Comparison of ENCODE assay signal across 25 mouse cellular contexts in genomic region chr4:132025264-132025663, GRCm38 (mm10). TPM values are rescaled to one million over a fixed set of nuclear protein-coding genes. Genes with fewer than 3 reads are reported as not detected.
DNase-seq lines count a peak whose midpoint lies in the region; ATAC-seq and TF ChIP-seq lines count a peak whose summit lies in the region.
"Had no signal": no experiment of that assay in that cellular context is flagged by ENCODE, and none has a peak within 500 bp of the region (broad histone marks: within the 10 kb centered on the region; RNA-seq: fewer than 3 reads in every experiment).

No protein-coding gene starts in this region.

- WGBS in limb, embryonic 12.5 days, result 68% methylated on average over 2 of the region's 2 CpGs
- WGBS in limb, embryonic 10.5 days, result 86% methylated on average over 2 of the region's 2 CpGs
- WGBS in liver, embryonic 16.5 days (ENCODE audit: insufficient replicate concordance), result 48% methylated on average over 2 of the region's 2 CpGs

- no peak for DNase-seq in limb, embryonic 10.5 days (ENCODE audit: low spot score)
- no peak for DNase-seq in ES-E14 (ENCODE audit: low read depth, low spot score)
- DNase-seq in natural killer cell, adult 2 months (ENCODE audit: low spot score in 2 of 2), result no peak
- DNase-seq in frontal cortex, postnatal 36 days (ENCODE audit: low spot score in 2 of 2), result no peak
- DNase-seq: adrenal gland, postnatal 14 days; cerebellum, adult 9-11 months; embryo, embryonic 11 days; gastrocnemius, postnatal 10 days; heart, adult 11 months; kidney, adult 9 months; kidney, postnatal 25 days; lung, adult 18-20 months; lung, postnatal 14 days; thymus, adult 2 months had no signal

- no peak overlapping the region for H3K9ac ChIP-seq in limb, embryonic 12.5 days (replicated peaks)
- no peak overlapping the region for H3K9ac ChIP-seq in ES-E14 (ENCODE audit: insufficient read depth, low read depth, low read length, poor library complexity, severe bottlenecking)
- peak overlapping the region; percentile 47; the same call in 1 of the 2 replicates for H3K9ac ChIP-seq in liver, embryonic 16.5 days (ENCODE audit: low read depth, low read length)
- H3K9ac ChIP-seq: embryonic facial prominence, embryonic 15.5 days; intestine, embryonic 15.5 days; stomach, embryonic 15.5 days had no signal

- in situ Hi-C loops in ES-E14 (cut with MboI; ENCODE audit: low sequenced_read_pairs in 2 of 2, unreplicated experiment in 2 of 2), result no loop called here

- peaks cover 90% of the 10 kb centered on the region for H3K36me3 ChIP-seq in erythroblast, embryonic 14.5 days (ENCODE audit: control insufficient read depth)
- H3K36me3 ChIP-seq in limb, embryonic 12.5 days, result 0 out of 2 replicates have a peak, but pooled peaks cover 3% of the 10 kb centered on the region
- peaks cover 13% of the 10 kb centered on the region for H3K36me3 ChIP-seq in limb, embryonic 10.5 days
- no peaks in the 10 kb centered on the region for H3K36me3 ChIP-seq in ES-E14 (ENCODE audit: control insufficient read depth, insufficient read depth, low read length, poor library complexity, severe bottlenecking)
- peaks cover 18% of the 10 kb centered on the region for H3K36me3 ChIP-seq in liver, embryonic 16.5 days (ENCODE audit: control insufficient read depth, insufficient read depth)
- H3K36me3 ChIP-seq: embryonic facial prominence, embryonic 15.5 days; intestine, embryonic 15.5 days; stomach, embryonic 15.5 days had no signal

- H3K27me3 ChIP-seq in erythroblast, embryonic 14.5 days (ENCODE audit: control insufficient read depth), result no peaks in the 10 kb centered on the region
- H3K27me3 ChIP-seq in limb, embryonic 12.5 days, result no peaks in the 10 kb centered on the region
- no peaks in the 10 kb centered on the region for H3K27me3 ChIP-seq in limb, embryonic 10.5 days (ENCODE audit: low read depth, poor library complexity, severe bottlenecking)
- no peaks in the 10 kb centered on the region for H3K27me3 ChIP-seq in liver, embryonic 16.5 days (ENCODE audit: control insufficient read depth, insufficient read depth, low read depth, low read length)
- H3K27me3 ChIP-seq: embryonic facial prominence, embryonic 15.5 days; intestine, embryonic 15.5 days; stomach, embryonic 15.5 days had no signal

- H3K4me2 ChIP-seq in limb, embryonic 12.5 days, result no peak overlapping the region
- 0 out of 2 replicates have a peak overlapping the region, but pooled peaks have one; percentile 45 for H3K4me2 ChIP-seq in liver, embryonic 16.5 days (ENCODE audit: low read depth, low read length)
- H3K4me2 ChIP-seq: embryonic facial prominence, embryonic 15.5 days; intestine, embryonic 15.5 days; stomach, embryonic 15.5 days had no signal

- H3K9me3 ChIP-seq in erythroblast, embryonic 14.5 days (ENCODE audit: control insufficient read depth, low read length), result peaks cover 9% of the 10 kb centered on the region
- no peaks in the 10 kb centered on the region for H3K9me3 ChIP-seq in limb, embryonic 12.5 days
- H3K9me3 ChIP-seq in limb, embryonic 10.5 days (replicated peaks), result no peaks in the 10 kb centered on the region
- no peaks in the 10 kb centered on the region for H3K9me3 ChIP-seq in ES-E14 (ENCODE audit: control insufficient read depth, insufficient read depth, low read depth, low read length)
- H3K9me3 ChIP-seq in liver, embryonic 16.5 days (replicated peaks; ENCODE audit: control insufficient read depth, low read length), result no peaks in the 10 kb centered on the region
- H3K9me3 ChIP-seq: embryonic facial prominence, embryonic 15.5 days; intestine, embryonic 15.5 days; stomach, embryonic 15.5 days had no signal

- ATAC-seq in erythroblast, adult 5-6 weeks (replicated peaks; ENCODE audit: low FRiP score, poor library complexity, severe bottlenecking), result no peak
- ATAC-seq in limb, embryonic 12.5 days (ENCODE audit: insufficient number of reproducible peaks, insufficient read depth, low FRiP score, low TSS enrichment, low read depth), result no peak
- ATAC-seq in liver, embryonic 16.5 days (ENCODE audit: low read depth), result no peak
- ATAC-seq: intestine, embryonic 15.5 days had no signal

- peaks cover 90% of the 10 kb centered on the region for H3K4me1 ChIP-seq in erythroblast, embryonic 14.5 days (ENCODE audit: control insufficient read depth)
- H3K4me1 ChIP-seq in limb, embryonic 12.5 days (replicated peaks), result peaks cover 16% of the 10 kb centered on the region
- H3K4me1 ChIP-seq in limb, embryonic 10.5 days, result peaks cover 14% of the 10 kb centered on the region
- H3K4me1 ChIP-seq in ES-E14 (ENCODE audit: control insufficient read depth in 2 of 2, insufficient read depth in 2 of 2, low read length in 2 of 2, poor library complexity in 1 of 2), result peaks cover 6 to 12% of the 10 kb centered on the region in 2 experiments; a peak in 3 of 4 replicates
- H3K4me1 ChIP-seq in liver, embryonic 16.5 days (ENCODE audit: control insufficient read depth, low read depth, low read length), result peaks cover 52% of the 10 kb centered on the region
- H3K4me1 ChIP-seq: embryonic facial prominence, embryonic 15.5 days; intestine, embryonic 15.5 days; stomach, embryonic 15.5 days had no signal

- H3K4me3 ChIP-seq in erythroblast, embryonic 14.5 days (replicated peaks), result peak overlapping the region; percentile 31
- no peak overlapping the region for H3K4me3 ChIP-seq in limb, embryonic 12.5 days (replicated peaks)
- no peak overlapping the region for H3K4me3 ChIP-seq in limb, embryonic 10.5 days
- no peak overlapping the region for H3K4me3 ChIP-seq in ES-E14 (ENCODE audit: insufficient read depth in 1 of 2, low read depth in 1 of 2, low read length in 2 of 2, poor library complexity in 1 of 2, severe bottlenecking in 1 of 2)
- no peak overlapping the region for H3K4me3 ChIP-seq in liver, embryonic 16.5 days (ENCODE audit: low read depth, low read length)
- H3K4me3 ChIP-seq: embryonic facial prominence, embryonic 15.5 days; intestine, embryonic 15.5 days; stomach, embryonic 15.5 days had no signal

- peak overlapping the region; percentile 56; the same call in 1 of the 2 replicates for H3K27ac ChIP-seq in limb, embryonic 12.5 days
- no peak overlapping the region for H3K27ac ChIP-seq in limb, embryonic 10.5 days
- H3K27ac ChIP-seq in ES-E14 (ENCODE audit: insufficient read depth, low read depth, low read length, poor library complexity, severe bottlenecking), result 0 out of 2 replicates have a peak overlapping the region, but pooled peaks have one; percentile 22
- peak overlapping the region; percentile 91 for H3K27ac ChIP-seq in liver, embryonic 16.5 days (ENCODE audit: low read length)
- H3K27ac ChIP-seq: intestine, embryonic 15.5 days; stomach, embryonic 15.5 days had no signal

TF ChIP-seq in ES-E14, 5 proteins besides CTCF, POLR2A, EP300 and RAD21:
- no peak for TF ChIP-seq CHD2 (IDR thresholded peaks at IDR 0.05; ENCODE audit: low read depth, low read length)

RNA-seq across cellular contexts. Expression of gene Gm10300, which starts 49.2 kb away (rescaled TPM):
- polyA plus RNA-seq in erythroblast, embryonic 14.5 days (2012), result 0.05 and 0.06 TPM in 2 replicates
- total RNA-seq in erythroblast, adult 5-6 weeks (2015; ENCODE audit: low replicate concordance), result 2.7 TPM in 1 of 2 replicates, not detected in the other
- total RNA-seq in erythroblast, adult 5-6 weeks (2017; ENCODE audit: low replicate concordance), result 3.7 and 3.9 TPM in 2 replicates
- polyA plus RNA-seq in limb, embryonic 12.5 days (2016; fragmentation: Nextera tagmentation; extraction: Ambion mirVana), result 0.23 TPM in 1 of 2 replicates, not detected in the other
- not detected in 2 replicates for polyA plus RNA-seq in limb, embryonic 10.5 days (2016; fragmentation: Nextera tagmentation; extraction: Ambion mirVana)
- 0.11 TPM in 1 of 2 replicates, not detected in the other for total RNA-seq in ES-E14 (2012; rRNA removed)
- polyA plus RNA-seq in liver, embryonic 16.5 days (2015; fragmentation: Nextera tagmentation; extraction: Ambion mirVana), result 0.33 and 0.46 TPM in 2 replicates
- total RNA-seq: left cerebral cortex, adult 18-20 months had no signal
- polyA plus RNA-seq: brain, embryonic 14.5 days; forebrain, embryonic 11.5 days; frontal cortex, adult 2 months had no signal

RNA-seq across cellular contexts. Expression of gene Epb41, which starts 49.9 kb away (rescaled TPM):
- polyA plus RNA-seq in erythroblast, embryonic 14.5 days (2012), result 120 and 121 TPM in 2 replicates
- 1,733 and 1,940 TPM in 2 replicates for total RNA-seq in erythroblast, adult 5-6 weeks (2015; ENCODE audit: low replicate concordance)
- 3,282 and 3,570 TPM in 2 replicates for total RNA-seq in erythroblast, adult 5-6 weeks (2017; ENCODE audit: low replicate concordance)
- polyA plus RNA-seq in limb, embryonic 12.5 days (2016; fragmentation: Nextera tagmentation; extraction: Ambion mirVana), result 118 and 132 TPM in 2 replicates
- 105 and 122 TPM in 2 replicates for polyA plus RNA-seq in limb, embryonic 10.5 days (2016; fragmentation: Nextera tagmentation; extraction: Ambion mirVana)
- total RNA-seq in ES-E14 (2012; rRNA removed), result 16.3 and 19.5 TPM in 2 replicates
- polyA plus RNA-seq in liver, embryonic 16.5 days (2015; fragmentation: Nextera tagmentation; extraction: Ambion mirVana), result 196 and 232 TPM in 2 replicates
